Mouse (Mus musculus) hindbrain, postnatal 0 days (tissue): ENCODE measurements at regions not wholly inside any gene's neighbourhood (a gene's known extent, or its start where the extent isn't known, plus 50 kb on each side); places are given as distances from the start of the nearest gene placed in this dataset.
A peak's percentile ranks its signal among the peaks of the same experiment; 100 is the strongest.

Experiments used
- ATAC-seq: fragments of 200-750 bp; cut with Nextera tagmentation; 2 replicates; pipeline ENCODE4 v1.8.0; 2017; ENCODE audit warnings: mild to moderate bottlenecking, moderate TSS enrichment, moderate library complexity
- DNase-seq: peaks from one replicate; pipeline ENCODE4 v3.0.0-alpha.2; 2015; ENCODE audit warnings: low spot score
- H3K27ac ChIP-seq: fragments of 300-500 bp; sonication (generic); 2 replicates; pipeline ENCODE4 v1.5.1; 2014; ENCODE audit warnings: mild to moderate bottlenecking
- H3K27me3 ChIP-seq: fragments of 300-500 bp; sonication (generic); 2 replicates; pipeline ENCODE4 v1.6.1; 2014; ENCODE audit warnings: low read length, mixed read lengths; ENCODE audit not compliant: insufficient read depth
- H3K36me3 ChIP-seq: fragments of 300-500 bp; sonication (generic); 2 replicates; pipeline ENCODE4 v1.6.1; 2014; ENCODE audit warnings: low read length, mixed read lengths; ENCODE audit not compliant: insufficient read depth
- H3K4me1 ChIP-seq: fragments of 300-500 bp; sonication (generic); 2 replicates; pipeline ENCODE4 v1.6.1; 2014; ENCODE audit warnings: antibody characterized with exemption, low read length, mixed read lengths; ENCODE audit not compliant: insufficient read depth
- H3K4me2 ChIP-seq: fragments of 300-500 bp; sonication (generic); 2 replicates; pipeline ENCODE4 v1.6.1; 2014; ENCODE audit warnings: low read depth, mild to moderate bottlenecking, low read length, moderate library complexity, mixed read lengths
- H3K4me3 ChIP-seq: fragments of 300-500 bp; sonication (generic); 2 replicates; pipeline ENCODE4 v1.5.1; 2014; ENCODE audit warnings: low read length
- H3K9ac ChIP-seq: fragments of 300-500 bp; sonication (generic); replicated peaks from 2 replicates; pipeline ENCODE4 v1.6.1; 2014; ENCODE audit warnings: mild to moderate bottlenecking, low read length, moderate library complexity, mixed read lengths
- H3K9me3 ChIP-seq: fragments of 300-500 bp; sonication (generic); 2 replicates; pipeline ENCODE4 v1.6.1; 2016; ENCODE audit warnings: low read length, mixed read lengths
- CTCF ChIP-seq: IDR thresholded peaks from 2 replicates; pipeline ENCODE4 v1.5.1; 2016; ENCODE audit warnings: antibody characterized with exemption, control low read depth, low read depth
- WGBS: fragments of 180-500 bp; shearing (Covaris S2); extraction: QIAGEN DNeasy Blood & Tissue Kit; methylation state at CpG from one replicate; pipeline ENCODE4 v1.1.7; 2014; 5-methylcytosine and 5-hydroxymethylcytosine counted together

- 95% methylated on average over 4 of the region's 4 CpGs for WGBS
- Histone ChIP-seq H3K9ac (no peak overlapping the region), H3K9me3 (no peaks in the 10 kb centered on the region), H3K36me3 (no peaks in the 10 kb centered on the region), H3K4me3 (no peak overlapping the region), H3K4me1 (no peaks in the 10 kb centered on the region), H3K4me2 (no peak overlapping the region), H3K27ac (no peak overlapping the region), H3K27me3 (no peaks in the 10 kb centered on the region)
- ATAC-seq (no peak), DNase-seq (no peak)
- TF ChIP-seq CTCF, result no peak
Observed at GRCm38 (mm10) chr3:147041201-147041600, 189.0 kb downstream of the Ttll7 start.

DNA sequence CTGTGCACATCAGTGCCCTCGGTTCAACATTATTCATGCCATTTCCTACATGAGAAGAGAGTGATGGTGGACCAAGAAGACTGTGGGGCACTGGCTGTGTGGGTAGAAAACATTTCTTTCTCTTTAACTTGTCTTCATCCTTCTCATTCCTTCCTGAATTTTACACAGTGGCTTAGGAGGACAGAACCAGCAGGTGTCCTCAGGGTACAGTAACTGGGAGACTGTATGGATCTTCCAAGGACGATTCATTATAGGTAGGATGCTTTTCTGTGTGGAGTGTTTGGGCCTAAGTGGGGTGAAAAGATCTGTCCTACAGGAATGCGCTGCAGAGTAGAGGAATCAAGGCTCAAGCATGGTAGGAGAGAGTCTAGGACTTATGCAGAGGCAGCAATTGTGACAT, 190.7 kb downstream of the Ttll7 start:
- Histone ChIP-seq H3K36me3 (no peaks in the 10 kb centered on the region), H3K9ac (no peak overlapping the region), H3K4me1 (no peaks in the 10 kb centered on the region), H3K4me3 (no peak overlapping the region), H3K27ac (no peak overlapping the region), H3K9me3 (no peaks in the 10 kb centered on the region), H3K4me2 (no peak overlapping the region), H3K27me3 (no peaks in the 10 kb centered on the region)
- DNase-seq (no peak), ATAC-seq (no peak)
- no peak; the same call in 1 of the 2 replicates for TF ChIP-seq CTCF
- 85% methylated on average over 3 of the region's 3 CpGs for WGBS

GRCm38 (mm10) chr3:147046634-147047033, 194.5 kb downstream of the Ttll7 start:
- H3K27me3 ChIP-seq, result no peaks in the 10 kb centered on the region
- no peak for TF ChIP-seq CTCF
- no peaks in the 10 kb centered on the region for H3K36me3 ChIP-seq
- no peak overlapping the region for H3K27ac ChIP-seq
- no peak overlapping the region for H3K9ac ChIP-seq
- no peaks in the 10 kb centered on the region for H3K4me1 ChIP-seq
- no peaks in the 10 kb centered on the region for H3K9me3 ChIP-seq
- no peak overlapping the region for H3K4me3 ChIP-seq
- no peak overlapping the region for H3K4me2 ChIP-seq
- DNase-seq (peak; percentile 74), ATAC-seq (0 out of 2 replicates have a peak, but pooled peaks have one; percentile 56)
- 44% methylated on average over 2 of the region's 2 CpGs for WGBS

- H3K27ac ChIP-seq, result no peak overlapping the region
- H3K4me2 ChIP-seq, result no peak overlapping the region
- 81% methylated on average over 8 of the region's 8 CpGs for WGBS
- H3K27me3 ChIP-seq, result no peaks in the 10 kb centered on the region
- H3K4me3 ChIP-seq, result no peak overlapping the region
- H3K4me1 ChIP-seq, result no peaks in the 10 kb centered on the region
- H3K9ac ChIP-seq, result no peak overlapping the region
- ATAC-seq, result no peak
- no peaks in the 10 kb centered on the region for H3K9me3 ChIP-seq
- no peak for TF ChIP-seq CTCF
- DNase-seq, result no peak
- H3K36me3 ChIP-seq, result no peaks in the 10 kb centered on the region
Observed at GRCm38 (mm10) chr3:147054157-147054838, 202.1 kb downstream of the Ttll7 start.

DNA sequence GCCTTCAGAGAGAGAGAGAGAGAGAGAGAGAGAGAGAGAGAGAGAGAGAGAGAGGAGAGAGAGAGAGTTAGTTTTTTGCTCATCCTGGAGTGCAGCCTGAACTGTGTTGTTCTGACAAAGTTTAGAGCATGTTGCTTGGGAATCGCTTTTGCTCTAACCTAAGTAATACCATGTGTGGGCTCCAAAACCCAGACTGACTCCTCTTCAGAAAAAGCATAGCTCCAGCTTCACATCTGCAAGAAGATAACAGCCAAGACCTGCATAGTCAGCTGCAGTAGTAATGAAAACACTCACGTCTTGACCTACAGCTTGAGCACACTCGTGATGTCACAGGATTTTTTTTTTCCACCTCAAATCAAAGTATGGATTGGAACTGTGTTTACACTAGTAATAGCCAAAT, 205.7 kb downstream of the Ttll7 start:
- Histone ChIP-seq H3K4me3 (no peak overlapping the region), H3K4me1 (no peaks in the 10 kb centered on the region), H3K36me3 (no peaks in the 10 kb centered on the region), H3K9ac (no peak overlapping the region), H3K27me3 (no peaks in the 10 kb centered on the region), H3K9me3 (no peaks in the 10 kb centered on the region), H3K27ac (no peak overlapping the region), H3K4me2 (no peak overlapping the region)
- no peak for TF ChIP-seq CTCF
- WGBS, result 93% methylated on average over 3 of the region's 3 CpGs
- ATAC-seq, result no peak
- DNase-seq, result no peak

- H3K27ac ChIP-seq, result no peak overlapping the region
- WGBS, result 85% methylated on average over 8 of the region's 8 CpGs
- H3K9ac ChIP-seq, result no peak overlapping the region
- no peaks in the 10 kb centered on the region for H3K36me3 ChIP-seq
- no peaks in the 10 kb centered on the region; the same call in 1 of the 2 replicates for H3K4me1 ChIP-seq
- TF ChIP-seq CTCF, result no peak
- ATAC-seq (no peak), DNase-seq (no peak)
- no peaks in the 10 kb centered on the region for H3K9me3 ChIP-seq
- H3K4me3 ChIP-seq, result no peak overlapping the region
- no peaks in the 10 kb centered on the region for H3K27me3 ChIP-seq
- H3K4me2 ChIP-seq, result no peak overlapping the region
Observed at GRCm38 (mm10) chr3:147060659-147061058, 208.5 kb downstream of the Ttll7 start.

GRCm38 (mm10) chr3:147062451-147062850, 210.3 kb downstream of the Ttll7 start:
- 83% methylated on average over 7 of the region's 7 CpGs for WGBS
- no peak for ATAC-seq
- H3K4me3 ChIP-seq, result no peak overlapping the region
- no peak for TF ChIP-seq CTCF
- no peaks in the 10 kb centered on the region for H3K36me3 ChIP-seq
- no peaks in the 10 kb centered on the region; the same call in 1 of the 2 replicates for H3K4me1 ChIP-seq
- no peak overlapping the region for H3K9ac ChIP-seq
- no peak for DNase-seq
- no peak overlapping the region for H3K27ac ChIP-seq
- H3K27me3 ChIP-seq, result no peaks in the 10 kb centered on the region
- H3K9me3 ChIP-seq, result no peaks in the 10 kb centered on the region
- H3K4me2 ChIP-seq, result no peak overlapping the region
